Mouse (Mus musculus) olfactory bulb, adult 2 months (tissue): ENCODE results near the gene Syn3.

Source experiments
- CTCF ChIP-seq: fragments of 200-500 bp; IDR thresholded peaks from 2 replicates; pipeline ENCODE4 v1.5.1; 2012; ENCODE audit warnings: low read depth, mild to moderate bottlenecking, low read length, moderate library complexity; ENCODE audit not compliant: insufficient read depth
- POLR2A ChIP-seq: fragments of 200-500 bp; IDR thresholded peaks from 2 replicates; pipeline ENCODE4 v1.6.1; 2012; ENCODE audit warnings: mild to moderate bottlenecking, low read depth, low read length, moderate library complexity; ENCODE audit not compliant: insufficient read depth

GRCm38 (mm10) chr10:86340991-86341527 is 157.6 kb downstream of the Syn3 start:
- TF ChIP-seq POLR2A (no peak), CTCF (no peak)
